ENCODE assay signal across 11 mouse cellular contexts in genomic region chr3:84123461-84123860, GRCm38 (mm10). TPM values are rescaled to one million over a fixed set of nuclear protein-coding genes. Genes with fewer than 3 reads are reported as not detected.
DNase-seq lines count a peak whose midpoint lies in the region; ATAC-seq lines count a peak whose summit lies in the region.
"Had no signal": no experiment of that assay in that cellular context is flagged by ENCODE, and none has a peak within 500 bp of the region (broad histone marks: within the 10 kb centered on the region; RNA-seq: fewer than 3 reads in every experiment).

No protein-coding gene starts in this region.

- ATAC-seq in megakaryocyte, adult 5-6 weeks (ENCODE audit: poor library complexity, severe bottlenecking): peak; percentile 62
- no peak for ATAC-seq in neural tube, embryonic 15.5 days (ENCODE audit: low FRiP score)

- H3K4me1 ChIP-seq in heart, embryonic 10.5 days: no peaks in the 10 kb centered on the region
- no peaks in the 10 kb centered on the region for H3K4me1 ChIP-seq in neural tube, embryonic 15.5 days
- H3K4me1 ChIP-seq: heart, embryonic 15.5 days had no signal

- no peak overlapping the region for H3K4me2 ChIP-seq in neural tube, embryonic 15.5 days
- H3K4me2 ChIP-seq: heart, embryonic 15.5 days; stomach, embryonic 15.5 days had no signal

- intact Hi-C loops in heart, postnatal 10 days (cut with DNase I): loop anchor here (1.0 to 5.0 kb wide), 2 partner anchors 86 to 176 kb away; no protein-coding TSS in a partner anchor

- WGBS in heart, embryonic 10.5 days: 76% methylated on average over 3 of the region's 3 CpGs
- WGBS in neural tube, embryonic 15.5 days: 53% methylated on average over 3 of the region's 3 CpGs

- H3K27ac ChIP-seq in heart, embryonic 10.5 days: no peak overlapping the region
- H3K27ac ChIP-seq in neural tube, embryonic 15.5 days (replicated peaks): no peak overlapping the region
- H3K27ac ChIP-seq: heart, embryonic 15.5 days; macrophage; stomach, embryonic 15.5 days had no signal

- no peak overlapping the region for H3K4me3 ChIP-seq in heart, embryonic 10.5 days
- H3K4me3 ChIP-seq in neural tube, embryonic 15.5 days (replicated peaks): no peak overlapping the region
- H3K4me3 ChIP-seq: heart, embryonic 15.5 days; stomach, embryonic 15.5 days had no signal

- no peaks in the 10 kb centered on the region for H3K27me3 ChIP-seq in heart, embryonic 10.5 days (ENCODE audit: insufficient read depth, poor library complexity, severe bottlenecking)
- H3K27me3 ChIP-seq in neural tube, embryonic 15.5 days (replicated peaks): no peaks in the 10 kb centered on the region
- H3K27me3 ChIP-seq: heart, embryonic 15.5 days; stomach, embryonic 15.5 days had no signal

- H3K9ac ChIP-seq in neural tube, embryonic 15.5 days (replicated peaks): no peak overlapping the region
- H3K9ac ChIP-seq: heart, embryonic 15.5 days; stomach, embryonic 15.5 days had no signal

- no peaks in the 10 kb centered on the region for H3K36me3 ChIP-seq in heart, embryonic 10.5 days
- no peaks in the 10 kb centered on the region for H3K36me3 ChIP-seq in neural tube, embryonic 15.5 days
- H3K36me3 ChIP-seq: heart, embryonic 15.5 days; stomach, embryonic 15.5 days had no signal

- H3K9me3 ChIP-seq in heart, embryonic 10.5 days: no peaks in the 10 kb centered on the region
- no peaks in the 10 kb centered on the region for H3K9me3 ChIP-seq in neural tube, embryonic 15.5 days (replicated peaks)
- H3K9me3 ChIP-seq: heart, embryonic 15.5 days; stomach, embryonic 15.5 days had no signal

- peak; percentile 36 to 51 for DNase-seq in heart, postnatal 10 days
- no peak for DNase-seq in heart, embryonic 10.5 days (ENCODE audit: low spot score)
- peak; percentile 37 for DNase-seq in right cerebral cortex, adult 2 months (ENCODE audit: low spot score in 2 of 2)
- no peak for DNase-seq in right cerebral cortex, postnatal 14 days
- peak; percentile 30 for DNase-seq in brain, adult 2 months (ENCODE audit: low read depth, low spot score)
- DNase-seq in Muller cell, postnatal 12 days (ENCODE audit: inconsistent ontology term): no peak

RNA-seq across cellular contexts. Expression of gene Mnd1, which starts 32.1 kb away (rescaled TPM):
- 1 to 10 TPM; 6.5 to 7.5 TPM for total RNA-seq in heart, postnatal 10 days (2021)
- polyA plus RNA-seq in heart, embryonic 10.5 days (2016; fragmentation: Nextera tagmentation; extraction: Ambion mirVana): 10.0 and 14.0 TPM in 2 replicates
- 5.8 and 7.1 TPM in 2 replicates for total RNA-seq in megakaryocyte, adult 5-6 weeks (2015)
- total RNA-seq in megakaryocyte, adult 5-6 weeks (2017): 7.4 and 7.6 TPM in 2 replicates
- 1.4 and 4.5 TPM in 2 replicates for polyA plus RNA-seq in neural tube, embryonic 15.5 days (2015; fragmentation: Nextera tagmentation; extraction: Ambion mirVana)

RNA-seq across cellular contexts. Expression of gene Gm6525, which starts 50.4 kb away (rescaled TPM):
- under 1 TPM in 1 of 2 experiments, not detected in 1; 0.25 TPM for total RNA-seq in heart, postnatal 10 days (2021)
- 0.14 and 0.25 TPM in 2 replicates for polyA plus RNA-seq in heart, embryonic 10.5 days (2016; fragmentation: Nextera tagmentation; extraction: Ambion mirVana)
- total RNA-seq in megakaryocyte, adult 5-6 weeks (2015): 0.27 TPM in 1 of 2 replicates, not detected in the other
- total RNA-seq in megakaryocyte, adult 5-6 weeks (2017): not detected in 2 replicates
- 1.9 and 2.4 TPM in 2 replicates for polyA plus RNA-seq in neural tube, embryonic 15.5 days (2015; fragmentation: Nextera tagmentation; extraction: Ambion mirVana)
- polyA plus RNA-seq: macrophage had no signal

Comparison
In these comparisons a context has a peak if more than half of its experiments do, and no peak if none do; other contexts are left out.
1. DNase-seq: peak in heart, postnatal 10 days (2 of 2), right cerebral cortex, adult 2 months (2 of 2) and brain, adult 2 months (single experiment); none in heart, embryonic 10.5 days (single experiment), right cerebral cortex, postnatal 14 days (single experiment) and Muller cell, postnatal 12 days (single experiment).